Mouse (Mus musculus): Measurements from ENCODE around the gene Zfp273.
"Not testable (repeated sequence)": the region's sequence is repeated elsewhere in the genome, so short reads cannot be mapped to it uniquely, and the experiment has no call there.

Gene Zfp273

GRCm38 (mm10) chr13:67867899-67868298 is 54.4 kb downstream of the Zfp273 start:
- peak in 1 of 2 experiments; percentile 11 for DNase-seq

GRCm38 (mm10) chr13:67876049-67876698 is 62.6 kb downstream of the Zfp273 start:
- DNase-seq = not testable (repeated sequence)
